Mouse (Mus musculus) liver, embryonic 14.5 days (tissue): ENCODE results near the gene Aurka.

Experiments
- CTCF ChIP-seq: IDR thresholded peaks from 2 replicates; pipeline ENCODE4 v1.5.1; 2016; ENCODE audit warnings: antibody characterized with exemption, low read depth, control low read depth
- EP300 ChIP-seq: IDR thresholded peaks from 2 replicates; pipeline ENCODE4 v1.6.1; 2016; ENCODE audit warnings: antibody characterized with exemption, low read depth

DNA sequence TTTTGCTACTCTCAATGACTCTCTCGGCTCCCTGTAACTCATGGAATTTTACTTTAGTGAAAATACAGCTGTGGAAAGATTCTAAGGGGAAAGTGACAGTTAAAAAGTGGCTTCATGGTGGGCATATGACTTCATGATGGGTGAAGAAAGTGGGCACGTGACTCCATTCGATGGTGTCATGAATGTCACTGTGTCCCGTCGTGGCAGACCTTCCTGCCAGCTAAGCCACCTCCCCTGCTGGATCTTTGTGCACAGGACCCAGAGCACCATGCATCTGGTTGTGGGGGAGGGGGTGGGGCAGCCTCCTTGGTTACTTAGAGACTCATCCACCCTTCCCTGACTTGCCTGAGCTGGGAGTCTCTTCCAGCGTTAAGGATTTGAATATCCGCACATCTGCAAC, 33.9 kb upstream of the Aurka start:
- TF ChIP-seq EP300 (no peak), CTCF (no peak)
